Mouse (Mus musculus) embryonic fibroblast, embryonic 13.5 days (primary cell): ENCODE results near the gene Sec24b. TPM values are rescaled to one million over a fixed set of nuclear protein-coding genes. Genes with fewer than 3 reads are reported as not detected.

Experiments used
- H3K27ac ChIP-seq: 2 replicates; pipeline ENCODE4 v1.5.1; 2012; ENCODE audit warnings: low read length, control low read depth, inconsistent platforms; ENCODE audit not compliant: insufficient read depth
- H3K4me1 ChIP-seq: 2 replicates; pipeline ENCODE4 v1.6.1; 2011; ENCODE audit warnings: low read length; ENCODE audit not compliant: control insufficient read depth, insufficient read depth
- H3K4me3 ChIP-seq: 2 replicates; pipeline ENCODE4 v1.5.1; 2011; ENCODE audit warnings: mild to moderate bottlenecking, control low read depth, low read length; ENCODE audit not compliant: insufficient read depth
- CTCF ChIP-seq: IDR thresholded peaks from 2 replicates; pipeline ENCODE4 v1.5.1; 2011; ENCODE audit warnings: mild to moderate bottlenecking, control low read depth, low read length, moderate library complexity, borderline replicate concordance; ENCODE audit not compliant: insufficient read depth
- POLR2A ChIP-seq: IDR thresholded peaks from 2 replicates; pipeline ENCODE4 v1.6.1; 2011; ENCODE audit warnings: low read depth, mild to moderate bottlenecking, control low read depth, low read length, moderate library complexity
- polyA plus RNA-seq: library from polyadenylated mRNA; stranded (reverse); fragments of >200 nt; gene quantifications from 2 replicates; pipeline ENCODE4 v1.2.4, GENCODE M21; 2011; ENCODE audit warnings: low read depth; ENCODE audit not compliant: missing spikeins, insufficient read length

Gene Sec24b
- polyA plus RNA-seq, 1 experiment, result 98.3 TPM

GRCm38 (mm10) chr3:130011236-130011635, 50.1 kb downstream of the Sec24b start:
- no peak overlapping the region for H3K27ac ChIP-seq
- no peak overlapping the region for H3K4me3 ChIP-seq
- TF ChIP-seq POLR2A (no peak), CTCF (no peak)
- 0 out of 2 replicates have a peak, but pooled peaks cover 4% of the 10 kb centered on the region for H3K4me1 ChIP-seq

- no peaks in the 10 kb centered on the region for H3K4me1 ChIP-seq
- H3K4me3 ChIP-seq, result no peak overlapping the region
- TF ChIP-seq CTCF, result no peak
- TF ChIP-seq POLR2A, result no peak
- H3K27ac ChIP-seq, result no peak overlapping the region
These were observed 55.2 kb downstream of the Sec24b start for GRCm38 (mm10) chr3:130006141-130006540.

- Histone ChIP-seq H3K4me1 (peaks cover 9% of the 10 kb centered on the region), H3K27ac (no peak overlapping the region), H3K4me3 (no peak overlapping the region)
- no peak for TF ChIP-seq CTCF
- no peak for TF ChIP-seq POLR2A
These were observed 60.4 kb downstream of the Sec24b start for GRCm38 (mm10) chr3:130000926-130001325.

- peak overlapping the region; percentile 56 for H3K27ac ChIP-seq
- H3K4me1 ChIP-seq, result peaks cover 9% of the 10 kb centered on the region
- H3K4me3 ChIP-seq, result no peak overlapping the region
- no peak for TF ChIP-seq CTCF
These were observed 62.8 kb downstream of the Sec24b start for GRCm38 (mm10) chr3:129998526-129998925.

- Histone ChIP-seq H3K27ac (peak overlapping the region; percentile 69), H3K4me3 (no peak overlapping the region), H3K4me1 (peaks cover 9% of the 10 kb centered on the region)
- TF ChIP-seq POLR2A (no peak), CTCF (no peak)
These were observed 63.4 kb downstream of the Sec24b start for GRCm38 (mm10) chr3:129998001-129998400.

GRCm38 (mm10) chr3:129997324-129997723, 64.0 kb downstream of the Sec24b start:
- H3K4me3 ChIP-seq, result no peak overlapping the region
- TF ChIP-seq CTCF (no peak), POLR2A (no peak)
- H3K27ac ChIP-seq, result peak overlapping the region; percentile 69
- peaks cover 9% of the 10 kb centered on the region for H3K4me1 ChIP-seq

- TF ChIP-seq POLR2A, result no peak
- no peak for TF ChIP-seq CTCF
- H3K27ac ChIP-seq, result no peak overlapping the region
- H3K4me3 ChIP-seq, result no peak overlapping the region
- H3K4me1 ChIP-seq, result no peaks in the 10 kb centered on the region; the same call in 1 of the 2 replicates
These were observed 74.1 kb downstream of the Sec24b start for GRCm38 (mm10) chr3:129987297-129987696.

GRCm38 (mm10) chr3:129985335-129985734, 76.0 kb downstream of the Sec24b start:
- Histone ChIP-seq H3K4me3 (no peak overlapping the region), H3K4me1 (no peaks in the 10 kb centered on the region; the same call in 1 of the 2 replicates), H3K27ac (no peak overlapping the region)
- peak; percentile 47; the same call in 1 of the 2 replicates for TF ChIP-seq CTCF
- no peak for TF ChIP-seq POLR2A

GRCm38 (mm10) chr3:129984797-129985196, 76.6 kb downstream of the Sec24b start:
- Histone ChIP-seq H3K27ac (no peak overlapping the region), H3K4me1 (no peaks in the 10 kb centered on the region; the same call in 1 of the 2 replicates), H3K4me3 (no peak overlapping the region)
- no peak for TF ChIP-seq CTCF
- no peak for TF ChIP-seq POLR2A

- Histone ChIP-seq H3K4me1 (no peaks in the 10 kb centered on the region; the same call in 1 of the 2 replicates), H3K27ac (no peak overlapping the region), H3K4me3 (no peak overlapping the region)
- TF ChIP-seq POLR2A (no peak), CTCF (no peak)
These were observed 79.1 kb downstream of the Sec24b start for GRCm38 (mm10) chr3:129982271-129982670.

- Histone ChIP-seq H3K27ac (no peak overlapping the region), H3K4me1 (no peaks in the 10 kb centered on the region; the same call in 1 of the 2 replicates), H3K4me3 (no peak overlapping the region)
- TF ChIP-seq CTCF (no peak), POLR2A (no peak)
These were observed 79.6 kb downstream of the Sec24b start for GRCm38 (mm10) chr3:129981756-129982155.
